Mouse (Mus musculus) myocyte (in vitro differentiated cells): Measurements from ENCODE around the gene Cryl1. TPM values are rescaled to one million over a fixed set of nuclear protein-coding genes. Genes with fewer than 3 reads are reported as not detected.

Experiments
- H3K27me3 ChIP-seq: one replicate; pipeline ENCODE4 v1.6.1; 2011; ENCODE audit not compliant: control insufficient read depth, insufficient read depth, insufficient read length
- H3K36me3 ChIP-seq: one replicate; pipeline ENCODE4 v1.6.1; 2011; ENCODE audit not compliant: control insufficient read depth, insufficient read depth
- H3K4me2 ChIP-seq: one replicate; pipeline ENCODE4 v1.6.1; 2011; ENCODE audit warnings: low read depth, control low read depth
- H3K4me3 ChIP-seq: one replicate; pipeline ENCODE4 v1.5.1; 2011; ENCODE audit warnings: mild to moderate bottlenecking, control low read depth, moderate library complexity
- H3K79me2 ChIP-seq: one replicate; pipeline ENCODE4 v1.6.1; 2011; ENCODE audit not compliant: control insufficient read depth, insufficient read depth
- H3ac ChIP-seq: one replicate; pipeline ENCODE4 v1.6.1; 2011; ENCODE audit not compliant: control insufficient read depth, insufficient read length
- CEBPB ChIP-seq: IDR thresholded peaks from 2 replicates; pipeline ENCODE4 v1.6.1; 2011; ENCODE audit warnings: mild to moderate bottlenecking, moderate library complexity; ENCODE audit not compliant: poor library complexity, insufficient read depth, severe bottlenecking
- E2F4 ChIP-seq: IDR thresholded peaks from one replicate; pipeline ENCODE4 v1.6.1; 2011; ENCODE audit warnings: mild to moderate bottlenecking, control low read depth, moderate library complexity; ENCODE audit not compliant: insufficient read depth
- MAX ChIP-seq: IDR thresholded peaks from one replicate; pipeline ENCODE4 v1.6.1; 2011; ENCODE audit warnings: low read depth, mild to moderate bottlenecking, control low read depth
- MYOD1 ChIP-seq, 3 experiments: IDR thresholded peaks; one replicate each; pipeline ENCODE4 v1.6.1; 2011; ENCODE audit warnings: control low read depth in 2 of 3, low read depth in 2 of 3, mild to moderate bottlenecking in 2 of 3, moderate library complexity in 1 of 3; ENCODE audit not compliant: insufficient read length in 2 of 3, control insufficient read depth in 1 of 3
- MYOG ChIP-seq, 3 experiments: IDR thresholded peaks; one replicate each; pipeline ENCODE4 v1.6.1; 2011; ENCODE audit warnings: control low read depth in 2 of 3, low read depth in 2 of 3, mild to moderate bottlenecking in 2 of 3; ENCODE audit not compliant: insufficient read length in 2 of 3, control insufficient read depth in 1 of 3, insufficient read depth in 1 of 3
- POLR2A ChIP-seq: IDR thresholded peaks from one replicate; pipeline ENCODE4 v1.6.1; 2011; ENCODE audit warnings: low read depth, mild to moderate bottlenecking, control low read depth, moderate library complexity; ENCODE audit not compliant: insufficient read length
- POLR2AphosphoS2 ChIP-seq: IDR thresholded peaks from one replicate; pipeline ENCODE4 v1.6.1; 2011; ENCODE audit warnings: low read depth, control low read depth; ENCODE audit not compliant: insufficient read length
- REST ChIP-seq: IDR thresholded peaks from one replicate; pipeline ENCODE4 v1.6.1; 2011; ENCODE audit warnings: mild to moderate bottlenecking, control low read depth, moderate library complexity; ENCODE audit not compliant: insufficient read depth, insufficient read length
- SRF ChIP-seq: IDR thresholded peaks from one replicate; pipeline ENCODE4 v1.6.1; 2011; ENCODE audit warnings: low read depth; ENCODE audit not compliant: control insufficient read depth, insufficient read length
- TCF12 ChIP-seq: IDR thresholded peaks from one replicate; pipeline ENCODE4 v1.6.1; 2011; ENCODE audit warnings: mild to moderate bottlenecking, control low read depth; ENCODE audit not compliant: poor library complexity, insufficient read depth, severe bottlenecking
- TCF3 ChIP-seq: IDR thresholded peaks from one replicate; pipeline ENCODE4 v1.6.1; 2011; ENCODE audit warnings: low read depth, control low read depth; ENCODE audit not compliant: insufficient read length
- USF1 ChIP-seq: IDR thresholded peaks from one replicate; pipeline ENCODE4 v1.6.1; 2011; ENCODE audit warnings: low read depth, mild to moderate bottlenecking, control low read depth, moderate library complexity
- polyA plus RNA-seq: library from polyadenylated mRNA; unstranded; fragments of >200 nt; fragmentation: generic; extraction: Trizol; gene quantifications from one replicate; pipeline ENCODE4 v1.2.1, GENCODE M21; 2012; ENCODE audit warnings: missing spikeins

Gene Cryl1
- 0.72 TPM for polyA plus RNA-seq

DNA sequence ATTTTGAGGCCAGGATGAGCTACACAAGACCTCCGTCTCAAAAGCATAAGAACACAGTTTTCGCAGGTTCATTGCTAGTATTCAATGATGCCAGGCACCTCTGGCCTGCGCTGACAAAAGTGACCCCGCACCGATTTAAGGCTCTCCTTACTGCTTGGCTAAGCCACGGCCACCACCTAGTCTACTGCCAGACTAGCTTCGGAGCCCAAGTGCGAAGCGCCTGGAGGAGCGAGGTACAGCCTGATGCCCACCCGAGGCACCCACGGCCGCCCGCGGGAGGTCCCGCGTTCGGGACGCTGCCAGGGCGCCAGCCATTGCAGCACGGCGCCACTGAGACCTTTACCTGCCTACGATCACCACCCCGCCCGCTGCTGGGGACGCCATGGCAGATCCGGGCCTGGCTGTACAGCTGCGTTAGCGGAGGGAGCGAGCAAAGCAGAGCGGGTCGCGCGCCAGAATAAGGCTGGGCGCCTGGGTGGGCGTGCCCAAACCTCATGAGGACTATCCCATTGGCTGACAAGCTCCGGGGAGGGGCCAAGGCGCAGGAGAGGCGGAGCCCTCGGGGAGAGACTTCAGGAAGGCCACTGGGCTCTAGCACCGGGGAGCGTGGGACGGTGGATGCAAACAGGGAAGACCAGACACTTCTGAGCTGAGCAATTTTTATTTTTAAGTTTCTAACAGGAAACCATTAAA lies at the start of gene Cryl1:
Gene Cryl1, minus strand, starts transcription at position 465 of the 693 bp plus-strand sequence.
- Histone ChIP-seq H3K4me3 (peak within 1 kb of the TSS; percentile 2), H3K79me2 (no peaks in the 10 kb centered on the region), H3K4me2 (peak within 1 kb of the TSS; percentile 70), H3K36me3 (no peaks in the 10 kb centered on the region), H3ac (no peak within 1 kb of the TSS), H3K27me3 (peaks cover 6% of the 10 kb centered on the region)
- no peak for TF ChIP-seq USF1
- TF ChIP-seq POLR2A = peak; percentile 34
- peak in 1 of 3 experiments; percentile 28 for TF ChIP-seq MYOG (IDR thresholded peaks at IDR 0.05; ENCODE audit: control insufficient read depth in 1 of 3, insufficient read depth in 1 of 3, insufficient read length in 2 of 3, low read depth in 2 of 3)
- peak in 1 of 3 experiments; percentile 35 for TF ChIP-seq MYOD1 (IDR thresholded peaks at IDR 0.05; ENCODE audit: control insufficient read depth in 1 of 3, insufficient read length in 2 of 3, low read depth in 2 of 3)

DNA sequence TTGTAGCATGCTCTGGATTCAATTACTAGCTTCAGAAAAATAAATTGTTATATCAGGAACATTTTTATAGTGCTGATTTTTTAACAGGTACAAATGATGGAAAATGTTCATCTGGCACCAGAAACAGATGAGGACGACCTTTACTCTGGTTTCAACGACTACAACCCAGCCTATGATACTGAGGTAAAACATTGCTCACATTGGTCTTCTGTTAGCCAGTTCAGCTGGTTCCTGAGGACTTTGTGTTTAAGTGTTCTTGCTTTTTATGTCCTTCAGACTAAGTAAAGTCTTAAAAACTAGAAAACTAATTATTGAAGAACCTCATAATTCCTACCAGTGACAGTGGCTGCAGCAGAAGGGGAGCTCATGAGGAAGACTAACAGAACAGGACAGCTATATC lies 32.1 kb upstream of the Cryl1 start:
- Histone ChIP-seq H3K79me2 (no peaks in the 10 kb centered on the region), H3ac (no peak overlapping the region), H3K27me3 (no peaks in the 10 kb centered on the region), H3K4me2 (no peak overlapping the region), H3K36me3 (no peaks in the 10 kb centered on the region), H3K4me3 (no peak overlapping the region)
- TF ChIP-seq SRF (no peak), POLR2AphosphoS2 (no peak), USF1 (no peak), MYOG (IDR thresholded peaks at IDR 0.05; ENCODE audit: control insufficient read depth in 1 of 3, insufficient read depth in 1 of 3, insufficient read length in 2 of 3, low read depth in 2 of 3) (no peak), POLR2A (no peak), E2F4 (no peak), MAX (no peak), TCF12 (no peak), CEBPB (no peak), TCF3 (no peak), MYOD1 (IDR thresholded peaks at IDR 0.05; ENCODE audit: control insufficient read depth in 1 of 3, insufficient read length in 2 of 3, low read depth in 2 of 3) (no peak), REST (no peak)

DNA sequence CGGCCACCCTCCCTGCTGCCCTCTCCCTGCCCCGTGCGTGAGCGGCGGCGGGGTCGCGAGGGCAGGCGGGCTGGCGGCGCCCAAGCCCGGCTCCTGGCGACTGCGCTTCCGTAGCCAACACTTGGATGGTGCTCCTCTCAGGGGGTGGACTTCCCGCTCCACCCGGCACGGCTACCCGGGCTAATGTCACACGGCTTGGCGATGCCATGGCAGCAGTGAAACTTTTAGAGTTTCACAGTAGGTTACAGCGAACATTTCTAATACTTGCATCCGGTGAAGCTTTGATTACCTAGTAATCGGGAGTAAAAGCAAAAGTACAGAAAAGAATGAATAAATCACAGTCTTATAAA lies 25.9 kb upstream of the Cryl1 start:
- Histone ChIP-seq H3K36me3 (no peaks in the 10 kb centered on the region), H3K4me3 (peak overlapping the region; percentile 60), H3ac (peak overlapping the region; percentile 55), H3K4me2 (peak overlapping the region; percentile 92), H3K79me2 (no peaks in the 10 kb centered on the region), H3K27me3 (no peaks in the 10 kb centered on the region)
- TF ChIP-seq USF1 = no peak
- TF ChIP-seq REST = no peak
- no peak for TF ChIP-seq SRF
- TF ChIP-seq TCF12 = no peak
- TF ChIP-seq CEBPB = no peak
- no peak for TF ChIP-seq POLR2A
- TF ChIP-seq TCF3 = no peak
- no peak for TF ChIP-seq E2F4
- TF ChIP-seq POLR2AphosphoS2 = no peak
- no peak for TF ChIP-seq MAX
- TF ChIP-seq MYOG (IDR thresholded peaks at IDR 0.05; ENCODE audit: control insufficient read depth in 1 of 3, insufficient read depth in 1 of 3, insufficient read length in 2 of 3, low read depth in 2 of 3) = no peak
- TF ChIP-seq MYOD1 (IDR thresholded peaks at IDR 0.05; ENCODE audit: control insufficient read depth in 1 of 3, insufficient read length in 2 of 3, low read depth in 2 of 3) = no peak

DNA sequence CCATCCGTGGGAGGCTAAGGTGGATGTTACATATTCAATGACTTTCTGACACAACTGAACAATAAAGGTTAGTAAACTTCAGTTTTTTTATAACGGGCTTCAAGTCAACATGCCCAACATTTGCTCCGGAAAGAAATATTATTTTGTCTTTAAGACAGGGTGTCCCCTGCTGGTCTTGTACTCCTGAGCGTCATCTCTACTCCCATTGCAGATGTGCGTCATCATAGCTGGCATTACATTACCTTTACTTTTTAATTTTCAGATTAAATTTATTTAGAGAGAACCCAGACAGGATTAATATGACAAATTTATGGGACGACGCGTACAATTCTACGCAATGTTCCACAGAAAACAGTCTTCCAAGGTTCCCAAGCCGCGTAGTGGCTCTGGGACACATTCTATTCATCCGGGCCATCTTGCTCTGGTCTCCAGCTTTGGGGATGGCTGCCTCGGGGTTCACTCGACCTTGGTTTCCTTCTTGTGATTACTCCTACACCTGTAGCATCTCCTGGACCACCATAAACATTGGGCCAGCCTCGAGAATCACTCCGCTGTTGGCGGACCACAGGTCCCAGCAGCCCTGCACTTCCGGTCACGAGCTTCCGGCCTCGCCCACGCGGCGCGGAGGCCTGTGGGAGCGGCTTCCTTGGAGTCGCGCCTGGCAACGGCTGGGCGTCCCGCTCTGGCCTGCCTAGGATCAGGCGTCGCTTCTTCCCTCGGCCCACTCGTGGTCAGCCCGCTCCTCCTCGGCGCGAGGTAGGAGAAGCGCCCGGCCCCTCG lies 25.3 kb upstream of the Cryl1 start, which contains the start of gene Ift88:
Gene Ift88, plus strand, starts transcription at position 631 of the 780 bp plus-strand sequence.
- peak; percentile 5 for TF ChIP-seq SRF
- TF ChIP-seq POLR2A = peak; percentile 84
- no peak for TF ChIP-seq TCF3
- peak; percentile 84 for TF ChIP-seq POLR2AphosphoS2
- TF ChIP-seq MYOG (IDR thresholded peaks at IDR 0.05; ENCODE audit: control insufficient read depth in 1 of 3, insufficient read depth in 1 of 3, insufficient read length in 2 of 3, low read depth in 2 of 3) = peak in 1 of 3 experiments; percentile 1
- peak; percentile 87 for TF ChIP-seq USF1
- TF ChIP-seq REST = no peak
- Histone ChIP-seq H3ac (peak within 1 kb of the TSS; percentile 55), H3K27me3 (no peaks in the 10 kb centered on the region), H3K4me3 (peak within 1 kb of the TSS; percentile 60), H3K4me2 (peak within 1 kb of the TSS; percentile 94), H3K79me2 (no peaks in the 10 kb centered on the region), H3K36me3 (no peaks in the 10 kb centered on the region)

DNA sequence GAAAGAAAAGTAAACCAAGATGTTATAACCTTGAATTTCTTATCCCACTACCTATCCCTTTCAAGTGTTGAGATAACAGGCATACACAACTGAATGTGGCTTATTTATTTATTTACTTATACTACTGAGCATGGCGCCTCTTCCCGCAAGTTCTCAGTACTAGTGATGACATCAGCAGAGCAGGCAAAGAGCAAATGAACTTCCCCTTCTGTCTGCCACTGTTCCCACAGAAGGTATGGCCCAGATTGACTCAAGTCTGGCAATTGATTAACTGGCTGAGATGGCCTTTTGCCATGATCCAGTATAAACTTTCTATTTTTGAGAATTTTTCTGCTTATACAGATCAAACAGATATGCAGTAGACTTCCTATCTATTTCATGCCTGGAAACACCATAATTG lies 18.9 kb upstream of the Cryl1 start:
- H3ac ChIP-seq = no peak overlapping the region
- H3K36me3 ChIP-seq = no peaks in the 10 kb centered on the region
- no peak overlapping the region for H3K4me2 ChIP-seq
- TF ChIP-seq POLR2AphosphoS2 (no peak), SRF (no peak), TCF3 (no peak), MYOD1 (IDR thresholded peaks at IDR 0.05; ENCODE audit: control insufficient read depth in 1 of 3, insufficient read length in 2 of 3, low read depth in 2 of 3) (no peak), REST (no peak), USF1 (no peak), MYOG (IDR thresholded peaks at IDR 0.05; ENCODE audit: control insufficient read depth in 1 of 3, insufficient read depth in 1 of 3, insufficient read length in 2 of 3, low read depth in 2 of 3) (no peak)
- no peak overlapping the region for H3K4me3 ChIP-seq
- H3K27me3 ChIP-seq = peaks cover 22% of the 10 kb centered on the region
- no peaks in the 10 kb centered on the region for H3K79me2 ChIP-seq
